Mouse (Mus musculus) retina, embryonic 14.5 days (tissue): ENCODE data around the gene Srl.
"Not testable (repeated sequence)": the region's sequence is repeated elsewhere in the genome, so short reads cannot be mapped to it uniquely, and the experiment has no call there.

ENCODE experiments used
- DNase-seq: peaks from one replicate; pipeline ENCODE4 v3.0.0-alpha.2; 2015; ENCODE audit warnings: low spot score

Srl gene

GRCm38 (mm10) chr16:4474040-4474881, 67.4 kb downstream of the Srl start:
- not testable (repeated sequence) for DNase-seq

DNA sequence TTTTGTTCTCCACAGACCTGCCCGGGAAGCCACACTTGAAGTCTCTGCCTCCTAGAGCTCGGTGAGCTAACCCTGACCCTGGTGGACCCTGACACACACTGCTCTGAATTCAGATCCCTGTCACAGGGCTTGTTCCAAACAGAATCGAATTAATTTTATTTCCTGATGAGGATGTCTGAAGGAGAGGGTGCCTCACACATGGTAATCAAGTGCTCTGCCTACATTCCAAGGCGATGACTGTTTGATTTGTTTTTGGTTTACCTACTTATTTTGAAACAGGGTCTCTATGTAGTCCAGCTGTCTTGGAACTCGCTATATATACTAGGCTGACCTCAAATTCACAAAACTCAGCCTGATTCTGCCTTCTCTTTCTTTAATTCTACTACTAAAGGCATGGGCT, 68.4 kb downstream of the Srl start:
- no peak for DNase-seq

- no peak for DNase-seq
These were observed 68.9 kb downstream of the Srl start for GRCm38 (mm10) chr16:4472687-4473086.

GRCm38 (mm10) chr16:4469599-4470352, 71.8 kb downstream of the Srl start:
- no peak for DNase-seq

DNA sequence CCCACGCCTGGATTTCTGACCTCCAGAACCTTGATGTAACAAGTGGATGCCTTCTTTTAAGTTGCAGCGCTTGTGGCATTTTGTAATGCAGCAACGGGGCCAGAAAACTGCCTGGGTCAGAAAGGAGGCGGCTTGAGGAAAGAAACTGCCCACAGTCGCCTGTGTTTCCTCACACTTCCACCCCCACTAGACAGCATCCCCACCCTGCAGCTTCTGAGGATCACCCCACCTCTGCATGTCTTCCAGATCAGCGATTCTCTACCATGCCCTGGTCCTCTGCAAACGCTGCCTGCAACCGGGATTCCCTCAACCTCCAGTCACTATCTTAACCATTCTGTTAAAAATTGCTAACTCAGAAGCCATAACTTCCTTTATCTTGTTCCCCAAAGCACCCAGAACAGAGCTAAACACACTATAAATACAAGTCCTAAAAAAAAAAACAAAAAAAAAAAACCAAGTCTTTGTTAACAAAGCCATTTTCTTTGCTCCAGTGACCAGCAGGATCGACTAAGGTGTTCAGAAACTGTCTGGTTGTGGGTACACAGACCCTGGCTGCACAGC, 77.0 kb downstream of the Srl start:
- no peak for DNase-seq

GRCm38 (mm10) chr16:4457927-4458326, 83.7 kb downstream of the Srl start:
- no peak for DNase-seq

DNA sequence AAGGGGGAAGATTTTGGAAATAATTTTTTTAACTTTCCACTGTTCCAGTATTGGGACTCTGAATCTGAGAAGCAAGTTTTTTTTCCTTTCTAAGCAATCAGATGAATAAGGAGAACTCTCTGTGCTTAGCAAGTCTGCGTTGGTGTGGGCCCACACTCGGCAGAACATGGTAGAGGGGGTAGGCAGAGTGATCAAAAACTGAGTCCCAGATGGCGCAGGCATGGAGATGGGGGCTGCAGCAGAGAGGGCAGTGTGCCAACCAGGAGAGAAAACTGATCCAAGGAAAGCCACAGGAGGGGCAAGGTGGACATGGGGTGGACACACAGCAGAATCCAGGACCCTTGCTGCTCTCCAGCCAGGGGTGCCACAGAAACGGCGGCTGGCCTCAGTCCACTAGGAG, 85.2 kb downstream of the Srl start:
- no peak for DNase-seq

DNA sequence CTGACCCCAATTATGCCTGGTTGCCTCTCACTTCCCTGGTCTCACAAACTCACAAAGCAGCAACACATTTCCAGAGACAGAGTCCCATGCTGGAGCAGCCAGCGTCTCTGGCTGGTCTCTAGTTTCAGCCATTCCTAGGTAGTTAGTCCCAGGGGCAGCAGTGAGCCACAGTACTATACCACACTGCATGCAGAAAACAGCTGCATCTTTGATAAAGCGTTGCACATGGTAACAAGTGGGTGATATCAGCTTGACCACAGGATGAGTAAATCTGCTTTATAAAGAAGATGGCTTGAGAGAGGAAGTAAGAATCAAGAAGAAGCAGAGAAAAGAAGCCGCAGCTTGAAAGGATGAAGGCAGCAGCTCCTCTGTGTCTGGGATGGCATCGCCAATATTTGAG, 85.9 kb downstream of the Srl start:
- no peak for DNase-seq

DNA sequence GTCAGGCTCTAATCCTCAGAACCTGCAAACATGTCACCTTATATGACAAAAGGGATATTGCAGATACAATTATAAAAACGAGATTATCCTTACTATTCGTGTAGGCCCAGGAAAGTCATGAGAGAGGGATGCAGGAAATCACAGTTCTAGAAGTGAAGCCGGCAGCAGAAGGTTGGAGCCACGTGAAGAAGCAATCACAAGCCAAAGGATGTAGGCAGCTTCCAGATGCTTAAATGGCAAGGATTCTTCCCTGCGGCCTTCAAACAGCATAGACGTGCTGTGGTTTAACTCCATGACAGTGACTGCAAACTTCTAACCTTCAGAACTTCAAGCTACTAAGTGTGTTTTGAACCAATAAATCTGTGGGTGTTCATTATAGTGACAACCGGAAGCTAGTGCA, 87.1 kb downstream of the Srl start:
- DNase-seq = no peak

DNA sequence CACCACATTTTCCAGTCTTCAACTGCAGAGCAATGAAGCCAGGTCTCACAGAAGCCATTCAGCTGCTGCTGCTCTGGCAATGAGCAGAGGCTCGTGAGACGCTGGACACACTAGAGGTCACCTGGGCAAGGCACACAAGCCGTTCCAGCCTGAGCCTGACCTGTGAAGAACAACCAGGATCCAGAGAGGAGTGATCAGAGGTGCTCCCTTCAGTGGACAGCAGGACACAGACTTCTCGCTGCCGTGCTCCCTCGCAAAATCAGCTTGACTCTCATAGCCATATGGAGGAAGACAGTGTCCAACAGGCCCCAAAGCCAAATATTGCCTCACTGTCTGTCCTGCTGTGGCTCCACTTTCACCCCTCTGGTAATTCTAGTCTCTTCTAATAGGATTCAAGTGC, 92.2 kb downstream of the Srl start:
- DNase-seq = no peak

DNA sequence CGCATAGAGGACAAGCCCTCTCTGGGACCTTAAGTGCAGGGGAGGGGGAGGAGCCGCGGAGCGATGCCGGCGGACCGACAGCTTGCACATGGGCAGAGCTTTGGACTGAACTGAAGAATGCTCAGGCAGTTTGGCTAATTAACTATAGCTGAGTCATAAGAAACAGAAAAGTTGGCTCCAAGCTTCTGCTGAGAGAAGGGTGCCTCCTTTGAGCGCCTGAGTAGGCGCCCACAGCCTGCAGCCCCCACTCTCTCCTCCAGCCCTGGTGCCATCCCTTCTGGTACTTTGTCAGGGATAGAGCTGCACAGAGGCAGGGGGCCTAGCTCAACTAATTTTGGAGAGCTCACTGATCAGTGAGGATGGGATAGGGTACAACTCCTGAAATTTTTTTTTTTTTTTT, 93.4 kb downstream of the Srl start:
- peak; percentile 24 for DNase-seq

GRCm38 (mm10) chr16:4446395-4446794, 95.2 kb downstream of the Srl start:
- DNase-seq = no peak

- DNase-seq = no peak
These were observed 97.2 kb downstream of the Srl start for GRCm38 (mm10) chr16:4444378-4444777.

DNA sequence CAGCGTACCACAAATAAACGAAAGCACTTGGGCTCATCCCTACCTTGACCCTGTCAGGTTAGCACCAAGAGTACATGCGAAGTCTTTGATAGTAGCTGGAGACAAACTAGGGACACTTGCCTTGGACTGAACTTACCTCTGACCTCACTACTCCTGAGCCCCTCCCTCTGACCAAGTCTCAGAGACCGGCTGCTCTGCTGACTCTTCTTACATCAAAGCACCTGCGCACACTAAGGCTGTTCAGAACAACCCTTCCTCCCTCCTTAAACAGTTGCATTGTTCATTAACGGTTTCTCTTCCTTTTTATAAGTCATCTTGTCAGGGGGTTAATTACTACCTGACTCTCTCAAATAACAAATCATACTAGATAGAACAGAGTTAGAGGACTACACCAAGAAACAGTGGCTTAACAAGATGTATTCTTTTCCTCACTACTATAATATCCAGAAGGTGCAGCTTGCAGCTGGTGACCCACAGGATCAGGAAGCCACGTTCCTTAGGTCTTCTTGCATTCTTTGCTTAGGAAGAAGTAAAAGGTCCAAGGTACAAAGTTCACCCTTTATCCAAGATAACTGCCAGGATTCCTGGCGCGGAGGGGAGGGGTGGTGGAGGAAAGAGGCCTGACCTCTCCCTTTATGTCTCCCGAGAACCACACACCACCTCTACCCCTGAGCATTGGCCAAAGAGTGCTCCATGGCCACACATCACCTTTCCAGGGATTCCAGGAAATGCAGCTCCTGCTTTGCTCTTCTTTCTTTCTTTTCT, 102.1 kb downstream of the Srl start:
- no peak for DNase-seq

- no peak for DNase-seq
These were observed 104.9 kb downstream of the Srl start for GRCm38 (mm10) chr16:4436738-4437137.

GRCm38 (mm10) chr16:4435371-4435770, 106.2 kb downstream of the Srl start:
- no peak for DNase-seq

- no peak for DNase-seq
These were observed 109.8 kb downstream of the Srl start for GRCm38 (mm10) chr16:4431841-4432240.

- DNase-seq = no peak
These were observed 110.6 kb downstream of the Srl start for GRCm38 (mm10) chr16:4431013-4431412.

DNA sequence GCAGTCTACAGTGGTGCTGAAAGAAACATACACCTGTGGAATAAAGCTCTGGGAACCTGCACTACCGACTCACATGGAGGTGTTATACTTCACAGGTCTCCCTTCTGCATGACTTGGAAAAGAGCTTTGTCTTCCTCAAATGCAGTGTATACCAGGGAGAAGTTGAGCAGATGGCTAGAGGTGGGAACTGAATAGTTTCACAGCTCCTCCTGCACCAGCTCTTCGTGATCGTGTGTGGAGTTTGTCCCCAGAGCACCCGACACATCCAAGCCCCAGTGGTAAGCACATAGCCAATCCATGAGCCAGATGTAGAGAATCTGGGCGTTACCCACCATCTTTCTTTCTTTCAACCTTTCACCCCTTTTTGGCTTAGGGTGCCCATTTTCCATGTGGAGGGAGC, 111.4 kb downstream of the Srl start:
- DNase-seq = no peak
